Mouse (Mus musculus): ENCODE results near the gene Olfr12.

- TF ChIP-seq CTCF (IDR thresholded peaks at IDR 0.05; ENCODE audit: insufficient read depth, low read length) (no peak), POLR2A (IDR thresholded peaks at IDR 0.05; ENCODE audit: borderline replicate concordance, extremely low read depth, low read depth, low read length) (no peak)
These were observed 30.6 kb downstream of the Olfr12 start for GRCm38 (mm10) chr1:92648197-92648596.
